Mouse (Mus musculus) testis, adult 2 months (tissue): Measurements from ENCODE around the gene Rsph14.

Experiments
- CTCF ChIP-seq: fragments of 200-500 bp; IDR thresholded peaks from 2 replicates; pipeline ENCODE4 v1.5.1; 2012; ENCODE audit warnings: low read depth, mild to moderate bottlenecking, inconsistent platforms, low read length, moderate library complexity; ENCODE audit not compliant: control insufficient read depth, insufficient read depth, insufficient replicate concordance
- POLR2A ChIP-seq: fragments of 200-500 bp; IDR thresholded peaks from 2 replicates; pipeline ENCODE4 v1.6.1; 2012; ENCODE audit warnings: low read depth, mild to moderate bottlenecking, inconsistent platforms, low read length, moderate library complexity; ENCODE audit not compliant: control insufficient read depth

- no peak for TF ChIP-seq CTCF
- no peak for TF ChIP-seq POLR2A
These were observed 19.1 kb upstream of the Rsph14 start for GRCm38 (mm10) chr10:75051364-75052074.
